Mouse (Mus musculus) layer of hippocampus, adult 11-12 months (tissue): Measurements from ENCODE around the gene Spsb1.
A peak's percentile ranks its signal among the peaks of the same experiment; 100 is the strongest.

Experiments
- DNase-seq: peaks from one replicate; pipeline ENCODE4 v3.0.0; 2022; ENCODE audit warnings: low spot score

Spsb1 gene

DNA sequence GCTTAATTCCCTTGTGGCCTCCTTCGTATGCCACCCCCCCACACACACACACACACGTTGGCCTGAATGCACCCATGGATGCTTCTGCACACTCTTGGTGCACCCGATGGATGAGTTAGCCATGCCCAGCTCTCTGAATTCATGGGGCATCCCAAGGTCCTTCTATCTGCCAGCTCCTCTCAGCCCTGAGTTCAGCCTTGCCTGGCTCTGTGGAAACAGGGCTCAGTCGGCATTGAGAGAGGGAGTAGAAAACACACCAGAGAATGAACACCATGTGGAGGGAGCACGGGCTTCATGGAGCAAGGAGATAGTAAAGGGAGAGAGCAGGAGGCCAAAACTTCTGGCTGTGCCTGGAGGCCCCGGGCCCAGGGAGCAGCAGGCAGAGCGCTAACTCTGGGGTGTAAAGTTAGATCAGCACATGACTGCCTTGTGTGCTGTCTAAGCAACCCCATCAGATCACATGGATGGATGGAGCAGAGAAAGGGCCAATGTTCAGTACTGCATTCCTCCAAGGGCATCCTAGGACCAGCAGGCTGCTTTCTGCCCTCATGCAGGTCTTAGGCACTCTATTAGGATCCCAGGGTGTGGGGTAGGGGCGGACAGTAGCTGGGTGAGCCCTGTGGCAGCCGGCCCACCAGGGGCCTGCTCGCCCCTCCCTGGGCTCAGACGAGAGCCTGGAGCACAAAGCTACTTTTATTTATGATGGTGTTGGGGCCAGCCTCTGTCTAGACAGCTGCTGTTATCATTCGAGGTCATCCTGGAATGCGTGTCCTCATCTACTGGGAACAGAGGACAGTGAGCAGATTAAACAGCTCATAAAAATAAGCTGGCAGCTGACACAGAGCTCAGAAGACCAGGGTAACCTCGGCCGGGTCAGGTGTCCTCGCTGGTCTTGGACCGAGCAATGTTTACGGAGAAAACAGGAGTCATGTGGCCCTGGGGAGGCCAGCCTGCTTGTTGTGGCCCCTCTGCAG, 68.3 kb downstream of the Spsb1 start:
- DNase-seq = no peak

DNA sequence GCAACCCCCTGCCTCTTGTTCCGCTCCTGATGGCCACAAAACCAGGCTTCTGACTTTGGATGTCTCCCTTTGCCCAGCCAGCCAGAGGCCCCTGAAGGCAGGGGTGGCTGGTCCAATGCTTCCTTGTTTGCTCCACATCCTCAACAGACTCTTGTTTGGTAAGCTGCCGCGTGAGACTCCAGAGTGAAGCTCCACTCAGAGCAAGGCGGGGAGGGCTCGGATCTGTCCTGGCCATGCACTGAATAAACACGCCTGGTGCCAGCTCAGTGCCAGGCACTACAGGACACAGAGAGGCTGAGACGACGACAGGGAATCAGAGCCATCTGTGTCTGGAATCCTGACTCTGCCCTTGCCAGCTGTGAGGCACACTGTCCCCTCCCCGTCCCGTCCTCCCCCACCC, 70.9 kb downstream of the Spsb1 start:
- peak; percentile 84 for DNase-seq

DNA sequence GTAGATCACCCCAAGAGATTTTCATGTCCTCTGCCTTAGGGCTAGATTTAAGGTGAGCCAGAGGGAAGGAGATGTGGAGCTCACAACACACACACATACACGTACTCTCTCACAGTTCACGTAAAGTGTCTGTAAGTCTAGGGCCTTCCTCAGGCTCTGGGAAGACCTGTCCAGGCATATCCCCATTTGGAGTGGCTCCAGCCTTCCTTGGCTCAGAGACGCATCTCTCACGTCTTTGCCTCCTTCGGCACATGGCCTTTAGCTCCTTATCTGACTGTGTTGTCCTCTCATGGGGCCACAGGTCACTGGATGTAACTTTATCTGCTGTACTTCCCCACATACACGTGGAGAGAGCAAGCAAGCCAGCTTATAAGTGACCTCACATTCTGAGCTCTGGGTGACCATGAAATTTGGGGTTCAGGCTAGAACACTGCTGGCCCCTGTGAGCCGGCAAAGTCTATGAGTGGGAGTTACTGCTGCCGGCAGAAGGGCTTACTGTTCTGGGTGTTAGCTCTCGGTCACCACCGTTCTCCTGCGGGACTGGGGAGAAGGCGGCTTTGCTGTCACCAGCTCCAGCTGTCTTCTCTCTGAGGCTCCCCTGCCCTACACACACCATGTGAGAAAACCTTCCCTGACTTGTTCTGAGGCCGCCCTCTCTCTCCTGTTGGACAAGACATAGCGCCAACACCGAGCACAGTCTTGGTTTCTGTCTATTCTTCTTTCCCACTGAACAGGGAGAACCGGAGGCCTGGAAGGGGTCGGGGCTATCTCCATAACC, 72.5 kb downstream of the Spsb1 start:
- no peak for DNase-seq

DNA sequence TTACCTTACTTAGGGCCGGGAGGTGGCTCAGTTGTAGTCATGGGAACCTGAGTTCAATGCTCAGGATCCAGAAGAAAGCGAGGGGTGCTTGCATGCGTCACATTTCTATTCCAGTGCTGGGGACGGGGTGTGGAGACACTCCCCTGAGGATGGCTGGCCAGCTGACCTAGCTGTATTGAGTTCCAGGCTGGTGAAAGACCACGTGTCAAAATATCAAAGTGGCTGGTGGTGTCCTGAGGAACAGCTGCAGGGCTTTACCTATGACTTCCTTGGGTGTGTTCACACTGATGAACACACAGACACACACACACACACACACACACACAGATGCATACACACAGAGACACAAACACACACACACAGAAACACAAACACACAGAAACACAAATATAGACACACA, 73.9 kb downstream of the Spsb1 start:
- no peak for DNase-seq

DNA sequence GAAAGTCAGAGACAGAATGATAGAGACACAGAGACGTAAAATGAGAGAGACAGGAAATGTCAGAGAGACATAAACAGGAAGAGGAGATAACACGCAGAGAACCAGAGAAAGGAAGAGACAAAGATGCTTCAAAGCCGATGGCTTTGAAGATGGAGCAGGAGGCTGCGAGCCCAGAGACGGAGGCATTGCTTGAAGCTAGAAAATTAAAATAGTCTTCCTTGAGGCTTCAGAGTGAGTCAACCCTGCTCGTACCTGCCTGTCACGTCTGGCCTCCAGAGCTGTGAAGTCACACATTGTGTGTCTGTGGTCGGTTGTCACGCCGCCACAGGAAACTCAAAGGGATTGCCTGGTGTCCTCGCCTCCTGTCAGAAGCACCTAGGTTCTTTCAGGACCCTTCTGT, 74.9 kb downstream of the Spsb1 start:
- no peak for DNase-seq

DNA sequence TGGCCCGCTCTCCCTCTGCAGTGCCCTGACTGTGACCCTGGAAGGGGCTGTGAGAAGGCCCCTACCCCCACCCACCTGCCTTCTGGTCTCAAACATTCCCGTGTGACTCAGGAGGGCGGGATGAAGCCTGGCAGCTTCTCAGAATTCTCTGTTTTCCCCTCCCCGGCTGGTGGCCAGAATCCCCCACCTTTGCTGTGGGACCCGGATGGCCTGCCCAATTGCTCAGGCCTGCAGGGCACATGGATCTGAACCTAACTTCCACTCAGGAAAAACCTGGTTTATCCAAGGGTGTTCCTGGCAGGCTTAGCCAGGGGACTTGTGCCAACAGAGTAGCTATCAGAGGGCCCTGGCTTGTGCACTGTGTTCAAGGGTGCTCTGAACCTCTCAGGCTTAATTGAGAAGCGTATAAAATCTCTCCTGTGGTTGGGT, 76.8 kb downstream of the Spsb1 start:
- no peak for DNase-seq

DNA sequence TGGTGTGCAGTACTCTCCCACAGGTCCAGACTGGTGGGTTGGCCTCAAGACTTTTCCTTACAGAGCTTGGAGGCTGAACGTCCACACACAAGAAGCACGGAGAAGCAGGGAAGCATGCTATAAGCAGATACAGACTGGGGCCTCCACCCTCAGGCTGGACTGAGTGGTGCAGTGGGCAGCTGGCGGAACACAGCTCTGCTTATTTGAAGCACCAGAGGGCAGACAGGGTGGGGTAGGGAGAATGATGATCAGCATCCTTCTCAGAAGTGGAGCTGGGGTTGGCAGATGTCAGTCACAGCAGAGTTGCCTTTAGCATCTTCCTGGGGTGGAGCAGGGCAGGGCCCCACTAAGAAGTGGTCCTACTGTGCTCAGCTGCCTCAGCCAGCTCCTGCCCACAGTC, 77.6 kb downstream of the Spsb1 start:
- DNase-seq = no peak

DNA sequence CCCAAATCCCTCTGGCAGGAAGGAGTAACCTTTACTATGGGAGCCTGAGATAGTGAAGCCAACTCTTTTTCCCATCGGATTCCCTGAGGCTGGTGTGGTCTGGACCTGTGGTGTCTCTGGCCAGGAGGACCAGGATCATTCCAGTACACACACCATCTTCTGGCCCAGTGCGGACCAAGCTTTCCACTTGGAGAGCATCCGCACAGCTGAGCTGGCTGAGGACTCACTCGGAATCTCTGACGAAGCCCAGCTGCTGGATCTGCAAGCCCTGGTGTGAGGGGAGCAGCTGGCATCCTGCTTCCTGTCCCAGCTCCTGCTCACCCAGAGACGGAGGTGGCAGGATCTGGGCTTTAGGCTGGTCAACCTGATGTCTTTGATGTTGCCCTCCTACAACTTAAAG, 78.1 kb downstream of the Spsb1 start:
- no peak for DNase-seq

DNA sequence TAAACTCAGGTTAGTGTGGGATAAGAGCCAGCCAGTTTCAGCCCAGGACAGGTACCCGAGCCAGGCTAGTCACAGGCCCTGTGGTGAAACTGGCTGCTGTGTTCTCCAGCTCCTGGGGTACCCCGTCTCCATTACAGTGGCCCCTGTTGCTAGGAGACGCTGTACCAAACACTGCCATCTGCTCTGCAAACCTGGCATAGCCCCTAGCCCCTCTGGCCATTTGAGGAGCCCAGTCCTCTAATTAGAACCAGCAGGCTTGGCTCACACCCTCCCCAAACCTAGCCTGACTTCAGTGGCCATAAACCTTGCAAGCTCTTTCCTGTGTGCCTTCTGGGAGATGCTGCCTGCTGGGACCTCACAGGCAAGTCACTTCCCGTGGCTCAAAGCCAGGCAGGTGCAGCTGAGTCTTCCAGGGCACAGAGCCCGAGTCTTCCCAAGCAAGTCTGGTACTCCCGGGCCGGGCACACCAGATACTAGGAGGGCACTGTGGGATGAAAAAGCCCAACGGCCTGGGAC, 78.8 kb downstream of the Spsb1 start:
- DNase-seq = no peak

DNA sequence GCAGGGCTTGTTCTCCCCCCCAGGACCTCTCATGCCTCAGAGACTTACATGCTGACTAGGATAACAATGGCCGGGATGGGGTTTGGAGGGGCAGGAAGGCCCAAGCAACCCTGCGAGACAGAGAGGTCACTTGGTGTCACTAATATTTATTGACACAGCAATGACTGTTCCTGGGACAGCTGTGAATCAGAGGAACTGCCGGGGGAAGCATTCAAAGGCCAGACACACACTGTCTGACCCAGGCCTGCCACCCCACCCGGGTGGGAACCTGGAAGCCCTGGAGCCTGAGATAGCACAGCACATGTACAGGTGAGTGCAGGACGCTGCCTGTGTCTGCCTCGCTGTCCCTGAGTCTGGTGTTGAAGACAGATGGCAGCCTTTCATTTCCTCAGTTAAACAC, 79.5 kb downstream of the Spsb1 start:
- DNase-seq = no peak

DNA sequence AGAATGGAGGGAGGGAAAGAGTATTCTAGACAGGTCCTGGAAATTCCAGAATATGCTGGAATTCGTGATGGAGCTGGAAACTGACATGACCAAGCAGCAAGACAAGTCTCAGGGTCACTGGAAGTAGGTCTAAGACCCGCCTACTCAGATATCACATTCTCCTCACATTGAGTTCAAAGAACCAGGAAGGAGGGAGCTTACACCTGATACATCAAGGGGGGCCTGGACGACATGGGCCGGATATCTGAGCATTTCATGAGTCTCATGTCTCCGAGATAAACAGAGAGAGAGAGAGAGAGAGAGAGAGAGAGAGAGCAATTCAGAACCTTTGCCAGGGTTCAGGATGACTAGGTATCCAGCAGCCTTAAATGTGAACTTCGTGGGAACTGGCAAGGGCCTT, 82.6 kb downstream of the Spsb1 start:
- no peak for DNase-seq

DNA sequence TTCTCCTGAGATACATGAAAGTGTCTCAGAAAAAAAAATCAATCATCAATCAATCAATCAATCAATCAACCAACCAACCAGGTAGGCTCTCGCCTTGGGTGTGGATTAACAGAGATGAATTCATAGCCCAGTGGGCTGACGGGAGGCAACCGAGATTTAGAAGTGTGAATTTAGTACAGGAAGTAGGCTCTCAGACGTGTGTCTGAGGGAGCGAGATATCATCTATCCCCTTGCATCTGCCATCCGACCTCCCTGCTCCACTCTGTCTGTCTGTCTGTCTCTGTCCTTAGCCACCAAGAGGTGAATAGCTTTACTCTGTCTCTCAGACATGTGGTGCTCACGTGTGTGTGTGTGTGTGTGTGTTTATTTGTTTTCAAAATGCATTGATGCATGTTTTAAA, 83.3 kb downstream of the Spsb1 start:
- no peak for DNase-seq

DNA sequence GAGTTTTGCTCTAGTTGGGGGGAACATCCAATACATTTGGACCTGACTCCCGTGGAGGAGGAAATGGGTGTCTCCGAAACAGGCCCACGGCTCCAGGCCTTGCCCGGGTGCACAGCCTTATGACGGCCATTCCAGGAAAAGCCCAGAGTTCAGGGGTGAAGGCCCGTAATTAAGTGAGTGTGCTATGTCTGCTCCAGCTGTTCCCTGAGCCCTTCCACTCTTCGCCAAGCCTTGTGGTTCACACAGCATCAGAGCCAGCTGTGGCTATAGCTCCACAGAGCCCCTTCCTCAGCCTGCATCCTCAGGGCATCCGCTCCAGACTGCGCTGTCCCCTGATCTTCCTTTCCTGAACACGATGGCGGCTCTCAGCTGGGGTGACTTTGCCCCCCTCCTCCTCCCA, 83.8 kb downstream of the Spsb1 start:
- no peak for DNase-seq

DNA sequence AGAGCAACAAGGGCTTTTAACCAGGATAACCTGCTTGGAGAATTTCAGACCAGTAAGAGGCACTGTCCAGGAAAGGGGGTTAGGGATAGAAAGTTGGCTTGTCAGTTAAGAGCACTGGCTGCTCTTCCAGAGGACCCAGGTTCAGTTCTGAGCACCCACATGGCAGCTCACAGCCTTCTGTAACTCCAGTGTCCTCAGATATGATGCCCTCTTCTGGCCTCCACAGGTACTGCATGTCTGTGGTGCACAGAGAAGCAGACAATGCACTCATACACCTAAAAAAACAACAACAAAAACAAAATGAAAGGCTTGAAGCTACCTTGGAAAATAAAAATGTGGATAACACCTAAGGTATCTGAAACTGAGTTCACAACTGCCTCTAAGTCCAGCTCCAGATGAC, 84.4 kb downstream of the Spsb1 start:
- DNase-seq = no peak

DNA sequence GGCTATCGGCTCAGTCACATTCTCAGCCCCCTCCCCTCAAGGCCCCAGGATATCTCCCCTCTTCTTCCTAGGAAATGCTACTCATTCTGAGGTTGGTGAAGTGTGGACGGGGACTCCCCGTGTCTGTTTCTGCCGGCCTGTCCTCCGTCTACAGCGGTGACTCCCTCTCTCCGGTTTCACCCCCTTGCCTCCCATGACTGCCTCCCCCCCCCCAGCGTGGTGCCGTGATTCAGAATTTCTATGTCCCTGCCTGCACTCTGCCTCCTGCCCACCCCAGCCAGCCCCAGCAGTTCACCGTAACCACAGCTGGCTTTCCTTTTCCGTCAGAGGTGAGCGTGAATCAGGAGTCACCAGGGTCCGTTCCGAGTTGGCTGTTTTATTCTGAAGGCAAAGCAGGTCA, 86.1 kb downstream of the Spsb1 start:
- no peak for DNase-seq

DNA sequence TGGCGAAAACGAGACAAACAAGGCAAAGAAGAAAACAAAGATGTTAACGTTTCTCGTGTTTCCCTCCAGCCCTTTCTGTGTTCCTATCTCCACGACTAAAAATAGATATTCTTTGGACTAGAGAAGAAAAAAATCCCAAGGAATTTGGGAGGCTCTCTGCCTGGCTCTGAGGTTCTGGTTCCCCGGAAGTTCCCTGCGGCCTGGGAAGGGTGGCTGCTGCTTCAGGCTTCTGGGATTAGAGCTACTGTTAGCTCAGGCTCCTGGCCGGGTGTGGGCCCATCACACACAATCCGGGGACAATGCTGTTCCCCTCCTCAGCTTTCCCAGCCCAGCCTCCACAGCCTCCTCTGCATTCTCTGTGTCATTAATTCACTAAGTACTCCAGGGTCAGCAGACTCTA, 86.8 kb downstream of the Spsb1 start:
- no peak for DNase-seq

DNA sequence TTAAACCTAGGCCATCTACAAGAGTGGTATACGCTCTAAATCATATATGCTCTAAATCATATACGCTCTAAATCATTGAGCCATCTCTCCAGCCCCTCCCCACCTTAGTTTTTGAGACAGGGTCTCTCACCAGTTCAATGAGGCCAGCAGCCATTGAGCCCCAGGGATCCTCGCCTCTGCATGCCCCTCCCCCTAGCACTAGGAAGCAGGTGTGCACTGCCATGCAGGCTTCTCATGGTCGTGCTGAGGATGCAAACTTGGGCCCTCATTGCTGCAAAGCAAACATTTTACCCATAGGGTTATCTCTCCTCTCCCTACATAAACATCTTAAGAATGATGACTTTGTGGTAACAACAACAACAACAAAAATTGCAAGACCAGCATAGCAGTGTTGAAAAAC, 87.5 kb downstream of the Spsb1 start:
- no peak for DNase-seq

DNA sequence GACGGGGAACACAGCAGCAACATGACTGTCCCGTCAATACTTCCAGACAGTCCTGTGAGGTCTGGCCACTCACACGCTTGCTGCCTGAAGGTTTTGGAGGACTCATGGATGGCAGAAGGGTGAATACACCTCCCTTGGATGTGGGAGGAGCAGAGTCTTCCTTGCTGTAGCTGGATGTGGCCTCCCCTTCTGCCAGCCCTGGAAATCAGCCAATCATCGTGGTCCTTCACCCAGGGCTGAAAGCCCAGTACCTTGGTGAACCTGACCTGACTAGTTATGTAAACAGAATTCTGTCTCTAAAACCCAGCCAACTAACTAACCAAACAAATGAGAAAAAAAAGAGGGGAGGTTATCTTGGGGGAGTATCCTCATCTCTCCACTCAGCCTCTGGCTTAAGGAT, 90.4 kb downstream of the Spsb1 start:
- no peak for DNase-seq

DNA sequence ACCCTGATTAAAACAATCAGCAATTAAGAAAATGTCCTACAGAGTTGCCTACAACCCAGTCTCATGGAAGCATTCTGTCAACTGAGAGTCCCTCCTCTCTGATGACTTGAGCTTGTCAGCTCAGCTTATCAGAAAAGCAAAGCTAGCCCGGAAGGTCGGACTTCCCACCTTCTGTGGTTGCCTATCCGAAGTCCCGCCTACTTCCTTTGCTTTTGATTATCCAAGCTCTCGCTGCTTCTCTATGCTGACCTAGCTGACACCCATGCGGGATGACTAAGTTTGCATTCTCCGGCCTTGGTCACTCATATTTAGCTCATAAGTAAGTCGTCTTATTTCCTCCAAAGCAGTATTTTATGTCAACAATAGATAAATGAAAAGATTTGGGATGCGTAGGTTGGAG, 91.3 kb downstream of the Spsb1 start:
- DNase-seq = no peak

DNA sequence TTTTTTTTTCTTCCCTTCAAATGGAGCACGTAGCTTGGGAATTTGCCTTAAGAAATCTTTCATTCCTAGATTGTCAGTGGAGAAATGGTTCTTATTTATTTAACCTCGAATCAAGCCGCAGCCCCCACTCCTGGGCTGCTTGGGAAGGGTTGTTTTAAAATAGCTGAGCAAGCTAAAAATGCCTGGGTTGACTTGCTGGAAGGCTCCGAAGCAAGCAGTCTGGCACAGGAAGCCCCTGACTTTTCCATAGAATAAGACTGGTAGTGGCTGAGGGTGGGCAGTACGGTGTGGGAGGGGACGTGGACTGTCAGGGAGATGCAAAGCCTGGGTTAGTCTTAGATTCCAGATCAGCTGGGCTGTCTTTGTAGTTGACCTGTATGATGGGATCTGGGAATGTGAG, 94.5 kb downstream of the Spsb1 start:
- no peak for DNase-seq

DNA sequence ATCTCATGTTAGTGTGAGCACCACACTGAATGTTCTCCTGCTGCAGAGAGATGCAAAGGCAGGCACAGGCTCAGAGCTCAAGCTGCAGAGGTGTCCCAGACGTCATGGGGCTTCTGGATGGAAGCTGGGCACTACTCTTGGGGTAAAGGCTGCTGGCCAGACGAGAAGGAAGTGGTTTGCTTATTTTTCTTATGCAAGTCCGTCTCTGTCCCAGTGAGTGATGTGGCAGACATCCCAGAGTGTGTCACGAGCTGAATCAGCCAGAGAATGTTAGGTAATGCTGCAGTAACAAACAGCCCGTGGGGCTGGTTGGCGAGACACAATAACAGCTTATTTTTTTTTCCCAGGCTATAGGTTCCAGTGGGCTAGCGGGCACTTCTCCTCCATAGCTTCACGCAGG, 96.3 kb downstream of the Spsb1 start:
- DNase-seq = peak; percentile 64

DNA sequence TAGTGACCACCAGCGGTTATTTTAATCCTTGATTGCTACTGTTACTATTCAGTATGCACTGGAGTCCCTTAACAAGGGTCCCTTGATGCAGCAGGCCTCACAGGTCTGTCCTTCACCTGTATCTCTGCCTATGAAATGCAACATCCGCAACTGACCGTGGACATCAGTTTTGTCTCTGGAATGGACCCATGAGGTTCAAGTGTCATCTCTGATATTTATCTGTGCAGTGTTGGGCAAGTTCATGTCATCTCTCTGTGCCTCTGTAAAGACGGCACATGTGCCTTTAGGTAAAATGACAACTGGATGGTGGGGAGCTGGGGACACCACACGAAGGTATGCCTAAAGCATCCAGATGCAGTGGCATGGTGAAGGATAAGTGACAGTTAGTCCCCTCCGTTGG, 96.7 kb downstream of the Spsb1 start:
- no peak for DNase-seq

DNA sequence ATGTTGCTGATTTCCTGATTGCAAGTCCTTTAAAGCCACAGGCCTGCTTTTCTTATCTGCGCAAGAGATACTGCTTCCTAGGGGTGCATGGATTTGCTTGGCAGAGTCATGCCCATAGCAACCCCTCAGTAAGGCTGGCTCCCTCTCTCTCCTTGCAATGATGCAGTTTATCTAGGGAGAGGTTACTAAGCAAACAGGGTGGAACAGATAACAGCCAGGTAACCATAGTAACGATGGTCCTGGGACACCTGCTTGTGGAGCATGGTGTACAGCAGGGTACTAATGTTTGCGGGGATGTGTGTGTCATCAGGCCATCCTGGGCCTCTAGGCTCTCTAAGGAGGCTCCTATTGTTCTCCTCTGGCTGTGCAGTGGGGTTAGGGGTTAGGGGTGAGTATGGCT, 97.2 kb downstream of the Spsb1 start:
- no peak for DNase-seq
